Mouse (Mus musculus) limb, embryonic 12.5 days (tissue): ENCODE data around the gene Nol4l. TPM values are rescaled to one million over a fixed set of nuclear protein-coding genes. Genes with fewer than 3 reads are reported as not detected.

Source experiments
- ATAC-seq: fragments of 200-750 bp; cut with Nextera tagmentation; 2 replicates; pipeline ENCODE4 v1.8.0; 2017; ENCODE audit warnings: low read depth, moderate TSS enrichment; ENCODE audit not compliant: insufficient number of reproducible peaks, insufficient read depth, low FRiP score, low TSS enrichment
- H3K27ac ChIP-seq: fragments of 300-500 bp; sonication (generic); 2 replicates; pipeline ENCODE4 v1.5.1; 2016; ENCODE audit warnings: mild to moderate bottlenecking, moderate library complexity
- H3K27me3 ChIP-seq: fragments of 300-500 bp; sonication (generic); 2 replicates; pipeline ENCODE4 v1.6.1; 2016; ENCODE audit warnings: mild to moderate bottlenecking, moderate library complexity
- H3K36me3 ChIP-seq: fragments of 300-500 bp; sonication (generic); 2 replicates; pipeline ENCODE4 v1.6.1; 2016; ENCODE audit warnings: mild to moderate bottlenecking, moderate library complexity
- H3K4me1 ChIP-seq: fragments of 300-500 bp; sonication (generic); replicated peaks from 2 replicates; pipeline ENCODE4 v1.6.1; 2016
- H3K4me2 ChIP-seq: fragments of 300-500 bp; sonication (generic); 2 replicates; pipeline ENCODE4 v1.6.1; 2016; ENCODE audit warnings: mild to moderate bottlenecking, moderate library complexity
- H3K4me3 ChIP-seq: fragments of 300-500 bp; sonication (generic); replicated peaks from 2 replicates; pipeline ENCODE4 v1.5.1; 2016; ENCODE audit warnings: mild to moderate bottlenecking
- H3K9ac ChIP-seq: fragments of 300-500 bp; sonication (generic); replicated peaks from 2 replicates; pipeline ENCODE4 v1.6.1; 2016; ENCODE audit warnings: mild to moderate bottlenecking, moderate library complexity
- H3K9me3 ChIP-seq: fragments of 300-500 bp; sonication (generic); 2 replicates; pipeline ENCODE4 v1.6.1; 2016; ENCODE audit warnings: mild to moderate bottlenecking, moderate library complexity
- WGBS: fragments of 180-500 bp; shearing (Covaris S2); methylation state at CpG from one replicate; pipeline ENCODE4 v1.1.7; 2016; 5-methylcytosine and 5-hydroxymethylcytosine counted together
- polyA plus RNA-seq: library from polyadenylated mRNA; unstranded; fragments of >200 nt; fragmentation: Nextera tagmentation; extraction: Ambion mirVana; gene quantifications from 2 replicates; pipeline ENCODE4 v1.2.1, GENCODE M21; 2016

Nol4l gene
- polyA plus RNA-seq, 1 experiment from 2014 or later = 12.5 TPM

DNA sequence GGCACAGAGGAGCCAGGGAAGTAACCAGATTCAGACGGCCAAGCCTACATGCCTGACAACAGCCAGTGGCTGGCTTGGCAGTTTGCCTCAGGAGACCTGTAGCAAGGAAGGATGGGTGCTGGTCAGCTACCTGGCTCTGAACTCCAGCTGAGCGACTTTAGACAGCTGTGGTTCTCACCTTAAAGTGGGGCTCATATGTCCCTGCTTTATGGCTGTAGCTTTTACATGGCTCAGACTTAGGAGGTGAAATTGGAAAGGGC lies 48.0 kb downstream of the Nol4l start:
- no peak for ATAC-seq
- Histone ChIP-seq H3K4me1 (peaks cover 15% of the 10 kb centered on the region), H3K36me3 (no peaks in the 10 kb centered on the region), H3K4me2 (no peak overlapping the region), H3K4me3 (no peak overlapping the region), H3K27me3 (peaks cover 31% of the 10 kb centered on the region), H3K27ac (no peak overlapping the region), H3K9me3 (no peaks in the 10 kb centered on the region), H3K9ac (no peak overlapping the region)
- WGBS = 78% methylated on average over 2 of the region's 2 CpGs

DNA sequence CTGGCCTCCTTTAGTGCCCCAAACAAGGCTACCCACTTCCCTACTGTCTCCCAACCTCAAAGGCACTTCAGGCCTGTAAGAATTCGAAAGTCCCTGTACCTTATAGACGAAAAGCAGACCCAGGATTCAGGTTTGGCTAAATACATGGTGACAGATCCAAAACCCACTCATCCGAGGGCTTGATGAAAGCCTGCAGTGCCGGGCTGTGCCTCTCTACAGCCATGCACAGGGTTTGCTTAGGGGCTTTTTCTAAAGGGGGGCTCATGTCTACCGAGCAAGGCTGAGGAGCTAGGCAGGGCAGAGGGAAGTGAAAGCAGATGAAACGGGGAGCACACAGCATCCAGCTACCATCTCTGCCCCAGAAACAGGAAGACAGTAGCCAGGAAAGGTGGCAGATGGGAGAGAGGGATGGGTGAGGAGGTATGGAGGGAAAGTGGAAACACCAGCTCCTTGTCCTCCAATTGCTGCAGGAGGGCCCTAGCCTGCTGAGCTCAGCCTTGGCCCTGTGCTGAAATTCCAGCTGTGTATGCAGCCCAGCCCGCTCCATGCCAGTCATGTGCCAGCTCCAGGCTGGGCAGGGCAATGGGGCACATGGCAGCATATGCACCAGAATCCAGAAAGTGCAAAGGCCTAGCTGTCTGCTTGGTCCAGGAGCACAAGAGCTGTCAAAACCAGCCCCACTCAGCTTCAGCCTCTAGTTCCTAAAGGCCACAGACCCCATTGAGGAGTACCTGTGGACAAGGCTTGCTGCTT lies 48.5 kb downstream of the Nol4l start:
- no peak for ATAC-seq
- H3K4me3 ChIP-seq = no peak overlapping the region
- no peaks in the 10 kb centered on the region for H3K9me3 ChIP-seq
- 68% methylated on average over 7 of the region's 7 CpGs for WGBS
- H3K4me1 ChIP-seq = peaks cover 16% of the 10 kb centered on the region
- peaks cover 31% of the 10 kb centered on the region for H3K27me3 ChIP-seq
- H3K4me2 ChIP-seq = no peak overlapping the region
- H3K27ac ChIP-seq = no peak overlapping the region
- no peaks in the 10 kb centered on the region for H3K36me3 ChIP-seq
- H3K9ac ChIP-seq = no peak overlapping the region

DNA sequence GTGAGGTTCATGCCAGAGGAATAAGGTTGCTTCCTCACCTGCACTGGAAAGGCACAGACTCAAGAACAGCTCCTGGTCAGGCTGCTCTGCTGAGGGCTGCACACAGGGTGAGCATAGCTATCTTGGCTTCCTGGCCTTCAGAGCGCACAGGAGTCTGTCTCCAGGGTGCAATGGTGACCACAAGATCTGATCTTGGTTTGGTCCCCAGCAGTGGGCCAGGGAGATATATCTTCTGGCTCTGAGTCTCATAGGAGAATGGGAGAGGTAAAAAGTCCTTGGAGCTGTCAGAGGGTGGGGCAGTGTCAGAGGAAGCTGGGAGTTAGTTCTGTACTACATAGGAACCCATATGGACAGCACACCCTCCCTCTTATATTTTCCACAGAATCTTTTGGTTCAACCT lies 50.3 kb downstream of the Nol4l start:
- Histone ChIP-seq H3K9me3 (no peaks in the 10 kb centered on the region), H3K4me1 (peaks cover 34% of the 10 kb centered on the region), H3K4me3 (no peak overlapping the region), H3K27me3 (peaks cover 31% of the 10 kb centered on the region), H3K4me2 (no peak overlapping the region), H3K9ac (no peak overlapping the region), H3K27ac (no peak overlapping the region), H3K36me3 (no peaks in the 10 kb centered on the region)
- ATAC-seq = no peak
- WGBS = 67% methylated on average over 1 of the region's 1 CpGs

DNA sequence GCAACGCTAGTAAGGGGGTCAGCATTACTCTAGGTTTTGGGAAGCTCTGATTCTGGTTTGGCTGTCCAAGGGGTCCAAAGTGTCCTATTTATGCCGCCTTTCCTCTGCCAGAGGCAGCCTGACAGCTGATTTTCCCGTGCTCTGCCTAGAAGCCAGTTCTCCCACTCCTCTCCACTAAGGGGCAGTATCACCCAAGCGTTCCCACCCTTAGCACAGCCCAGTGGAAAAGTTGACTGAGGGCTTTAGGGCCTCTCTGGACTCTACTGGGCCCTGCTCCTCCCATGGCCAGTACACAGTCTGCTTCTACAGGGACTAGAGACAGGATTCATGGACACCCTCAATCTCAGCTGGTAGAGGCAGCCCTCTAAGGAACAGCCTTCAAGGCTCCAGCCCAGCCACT lies 51.2 kb downstream of the Nol4l start:
- H3K27me3 ChIP-seq = peaks cover 22% of the 10 kb centered on the region
- 0 out of 2 replicates have a peak overlapping the region, but pooled peaks have one; percentile 0 for H3K9ac ChIP-seq
- 10% methylated on average over 4 of the region's 4 CpGs for WGBS
- no peak overlapping the region for H3K27ac ChIP-seq
- no peak overlapping the region for H3K4me2 ChIP-seq
- no peak overlapping the region for H3K4me3 ChIP-seq
- 0 out of 2 replicates have a peak, but pooled peaks have one; percentile 58 for ATAC-seq
- H3K4me1 ChIP-seq = peaks cover 26% of the 10 kb centered on the region
- no peaks in the 10 kb centered on the region for H3K9me3 ChIP-seq
- no peaks in the 10 kb centered on the region for H3K36me3 ChIP-seq

DNA sequence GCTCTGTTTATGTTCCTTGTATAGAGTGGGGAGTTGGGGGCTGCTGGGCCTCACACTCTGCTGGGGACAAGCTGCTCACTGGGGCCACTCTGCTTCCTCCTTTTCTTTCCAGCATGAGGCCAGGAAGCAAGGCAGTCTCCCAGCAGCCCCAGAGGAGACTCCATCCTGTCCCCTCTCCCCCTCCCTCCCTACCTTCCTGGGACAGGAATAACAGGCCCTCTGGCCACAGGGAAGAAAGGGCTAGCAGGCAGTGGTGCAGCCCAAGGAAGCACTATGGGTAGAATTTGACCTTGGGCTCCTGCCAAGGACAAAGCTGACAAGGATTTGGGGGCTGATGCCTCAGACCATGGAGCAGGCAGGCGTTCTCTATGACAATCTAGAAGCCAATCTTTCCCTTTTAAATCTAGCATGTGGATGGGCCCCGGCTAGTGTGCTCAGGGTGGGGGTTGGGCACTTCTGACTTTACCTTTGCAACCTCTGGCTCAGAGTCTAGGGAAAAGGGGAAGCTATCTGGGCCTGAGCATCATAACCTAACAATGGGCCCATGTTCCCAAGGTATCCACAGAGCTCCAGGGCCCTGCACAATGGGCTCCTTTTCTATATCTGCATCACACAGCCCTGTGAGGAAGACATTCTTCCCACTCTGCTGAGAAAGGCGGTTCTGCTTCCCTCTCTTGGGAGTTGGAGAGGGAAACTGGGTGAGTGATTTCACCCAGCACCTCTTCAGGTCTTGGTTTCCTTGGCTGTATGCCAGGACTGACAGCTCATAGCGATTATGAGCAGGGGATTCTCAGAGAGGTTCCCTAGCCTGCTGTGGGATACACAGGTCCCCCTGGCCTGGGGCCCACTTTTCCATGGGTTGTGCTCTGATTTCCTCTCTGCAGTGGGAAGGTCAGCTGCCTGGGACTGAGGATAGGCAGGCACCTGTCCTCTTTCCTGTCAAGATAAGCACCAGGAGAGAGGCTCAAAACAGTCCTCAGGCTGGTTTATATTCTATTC lies 54.4 kb downstream of the Nol4l start:
- 47% methylated on average over 4 of the region's 4 CpGs for WGBS
- Histone ChIP-seq H3K9me3 (no peaks in the 10 kb centered on the region), H3K36me3 (no peaks in the 10 kb centered on the region), H3K4me1 (peaks cover 30% of the 10 kb centered on the region), H3K4me2 (no peak overlapping the region), H3K27ac (peak overlapping the region; percentile 66), H3K4me3 (no peak overlapping the region), H3K27me3 (peaks cover 6% of the 10 kb centered on the region), H3K9ac (no peak overlapping the region; the same call in 1 of the 2 replicates)
- 0 out of 2 replicates have a peak, but pooled peaks have one; percentile 9 for ATAC-seq

DNA sequence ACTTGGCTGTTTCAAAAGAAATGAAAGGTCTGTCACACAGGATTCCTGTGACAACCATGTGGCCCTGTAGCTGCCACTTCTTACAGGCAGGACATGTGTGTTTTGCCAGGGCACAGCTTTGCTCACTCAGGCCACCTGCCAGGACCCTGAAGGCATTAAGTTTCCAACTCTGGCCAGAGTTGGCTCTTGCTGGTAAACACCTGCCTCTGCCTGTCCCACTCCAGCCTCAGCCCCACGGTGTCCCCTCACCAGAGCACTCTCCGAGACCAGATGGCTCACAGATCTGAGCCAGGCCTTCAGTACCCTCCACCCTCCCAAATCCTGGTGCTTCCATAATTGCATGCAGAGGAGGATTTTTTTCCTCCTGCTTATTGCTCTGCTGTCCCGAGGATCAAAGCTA lies 58.8 kb downstream of the Nol4l start:
- Histone ChIP-seq H3K36me3 (no peaks in the 10 kb centered on the region), H3K9me3 (no peaks in the 10 kb centered on the region), H3K4me1 (peaks cover 44% of the 10 kb centered on the region), H3K4me3 (no peak overlapping the region), H3K9ac (no peak overlapping the region), H3K27me3 (no peaks in the 10 kb centered on the region), H3K27ac (peak overlapping the region; percentile 50; the same call in 1 of the 2 replicates), H3K4me2 (no peak overlapping the region)
- no peak for ATAC-seq
- WGBS = 9% methylated on average over 3 of the region's 3 CpGs

DNA sequence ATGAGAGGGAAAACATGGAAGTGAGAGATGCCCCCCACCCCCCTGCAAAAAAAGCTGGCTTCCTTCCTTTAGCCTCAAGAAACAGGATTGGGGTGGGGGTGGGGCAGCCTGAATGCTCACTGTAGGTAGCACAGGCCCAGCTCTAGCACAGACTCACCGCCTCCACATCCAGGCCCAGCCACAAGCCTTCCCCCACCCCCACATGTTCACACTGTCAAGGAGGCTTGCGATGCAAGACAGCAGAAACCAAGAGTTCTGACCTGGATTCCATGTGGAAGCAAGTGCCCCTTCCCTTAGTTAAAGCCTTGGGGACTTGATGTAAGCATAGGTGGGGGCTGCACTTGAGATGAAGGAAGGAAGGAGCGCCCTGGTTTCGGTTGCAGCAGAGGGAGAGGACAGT lies 60.0 kb downstream of the Nol4l start:
- no peaks in the 10 kb centered on the region for H3K27me3 ChIP-seq
- ATAC-seq = peak; percentile 61; the same call in 1 of the 2 replicates
- WGBS = 48% methylated on average over 4 of the region's 4 CpGs
- H3K27ac ChIP-seq = 0 out of 2 replicates have a peak overlapping the region, but pooled peaks have one; percentile 4
- H3K9ac ChIP-seq = no peak overlapping the region
- no peaks in the 10 kb centered on the region for H3K9me3 ChIP-seq
- H3K4me1 ChIP-seq = peaks cover 32% of the 10 kb centered on the region
- H3K4me2 ChIP-seq = no peak overlapping the region
- no peak overlapping the region for H3K4me3 ChIP-seq
- no peaks in the 10 kb centered on the region for H3K36me3 ChIP-seq

DNA sequence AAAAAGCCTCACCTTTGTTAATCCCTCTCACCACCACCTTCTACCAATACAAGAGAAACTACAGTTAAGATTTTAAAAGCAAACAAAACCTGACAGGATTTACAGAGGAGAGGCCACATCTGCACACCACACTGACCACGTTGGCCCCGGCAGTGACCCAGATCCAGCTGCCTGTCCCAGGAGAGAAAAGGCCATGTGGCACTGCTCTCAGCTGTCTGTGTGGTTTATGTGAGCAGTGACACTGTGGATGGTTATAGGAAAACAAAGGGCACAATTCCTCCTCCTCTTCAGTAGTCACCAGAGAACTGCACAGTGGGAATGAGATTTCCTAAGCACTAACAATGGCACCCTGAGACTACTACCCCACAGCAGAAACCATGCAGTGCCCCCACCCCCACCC lies 60.5 kb downstream of the Nol4l start:
- Histone ChIP-seq H3K27ac (0 out of 2 replicates have a peak overlapping the region, but pooled peaks have one; percentile 4), H3K4me3 (no peak overlapping the region), H3K27me3 (no peaks in the 10 kb centered on the region), H3K4me2 (no peak overlapping the region), H3K9me3 (no peaks in the 10 kb centered on the region), H3K4me1 (peaks cover 29% of the 10 kb centered on the region), H3K36me3 (no peaks in the 10 kb centered on the region), H3K9ac (no peak overlapping the region)
- ATAC-seq = no peak
- 17% methylated on average over 2 of the region's 2 CpGs for WGBS

DNA sequence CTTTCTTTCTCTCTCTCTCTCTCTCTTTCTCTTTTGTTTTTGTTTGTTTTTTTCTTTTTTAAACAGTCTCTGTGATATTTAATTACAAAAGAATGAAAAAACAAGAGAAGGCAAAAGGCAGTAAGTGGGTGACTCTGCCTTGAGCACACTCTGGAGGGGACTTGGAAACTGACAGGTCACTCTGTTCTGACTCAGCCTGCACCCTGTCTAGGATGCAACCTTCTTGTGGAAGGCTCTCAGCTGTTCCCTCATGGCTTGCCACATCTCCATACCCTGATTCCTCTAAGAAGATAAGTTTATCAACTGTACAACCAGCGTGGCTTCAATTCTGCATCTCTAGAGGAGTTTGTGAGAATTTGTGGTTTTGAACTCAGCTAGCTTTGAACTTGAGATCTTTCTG lies 62.4 kb downstream of the Nol4l start:
- H3K4me1 ChIP-seq = peaks cover 29% of the 10 kb centered on the region
- WGBS = 80% methylated on average over 1 of the region's 1 CpGs
- no peaks in the 10 kb centered on the region for H3K9me3 ChIP-seq

DNA sequence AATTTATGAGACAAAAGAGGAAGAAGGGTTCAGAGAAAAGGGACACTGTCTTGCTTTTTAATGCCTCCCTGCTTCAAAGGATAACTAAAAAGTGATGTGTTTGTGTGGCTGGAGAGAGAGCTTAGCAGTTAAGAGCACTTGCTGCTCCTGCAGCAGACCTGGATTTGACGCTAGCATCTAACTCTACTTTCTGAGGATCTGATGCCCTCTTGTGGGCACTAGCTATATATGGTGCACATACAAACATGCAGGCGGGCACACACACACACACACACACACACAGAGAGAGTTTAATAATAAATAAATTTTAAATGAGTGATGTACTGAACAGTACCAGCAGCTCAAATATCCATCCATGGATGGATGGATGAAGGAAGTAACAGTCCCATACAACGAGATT lies 66.5 kb downstream of the Nol4l start:
- Histone ChIP-seq H3K9me3 (no peaks in the 10 kb centered on the region), H3K4me2 (no peak overlapping the region), H3K9ac (no peak overlapping the region), H3K27me3 (no peaks in the 10 kb centered on the region), H3K36me3 (no peaks in the 10 kb centered on the region), H3K27ac (no peak overlapping the region), H3K4me3 (no peak overlapping the region), H3K4me1 (peaks cover 14% of the 10 kb centered on the region)
- 71% methylated on average over 3 of the region's 3 CpGs for WGBS
- no peak for ATAC-seq

More for the DNA sequence above, 62.4 kb downstream of the Nol4l start:
- Histone ChIP-seq H3K36me3 (no peaks in the 10 kb centered on the region), H3K4me3 (no peak overlapping the region), H3K27ac (no peak overlapping the region), H3K4me2 (no peak overlapping the region), H3K9ac (no peak overlapping the region), H3K27me3 (no peaks in the 10 kb centered on the region)
- ATAC-seq = no peak

DNA sequence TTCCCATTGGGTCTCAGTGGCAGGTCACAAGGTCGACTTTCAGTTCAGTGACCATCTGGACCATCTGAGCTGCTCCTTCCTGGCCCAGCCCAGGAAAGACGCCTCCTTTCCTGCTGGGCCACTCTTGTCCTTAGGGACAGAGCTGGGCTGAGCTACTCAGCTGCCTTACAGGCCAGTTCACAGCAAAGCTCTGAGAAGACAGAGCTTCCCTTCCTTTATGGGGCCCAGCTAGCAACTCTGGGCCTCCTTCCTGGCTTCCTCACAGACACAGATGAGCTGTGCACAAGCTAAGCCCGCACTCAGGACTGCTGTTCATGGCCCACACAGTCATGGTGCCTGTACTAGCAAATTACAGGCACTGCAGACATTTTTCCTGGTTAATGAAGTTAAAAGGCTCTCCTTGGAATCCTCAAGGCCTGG lies 71.7 kb downstream of the Nol4l start:
- no peak for ATAC-seq
- Histone ChIP-seq H3K9ac (no peak overlapping the region), H3K36me3 (no peaks in the 10 kb centered on the region), H3K4me3 (no peak overlapping the region), H3K4me2 (no peak overlapping the region), H3K27ac (peak overlapping the region; percentile 77), H3K9me3 (no peaks in the 10 kb centered on the region), H3K27me3 (no peaks in the 10 kb centered on the region), H3K4me1 (peaks cover 33% of the 10 kb centered on the region)
- WGBS = 35% methylated on average over 3 of the region's 3 CpGs
